Mouse (Mus musculus) right cerebral cortex, adult 18-20 months (tissue): ENCODE measurements around the gene Krtap15.

ENCODE experiments used
- DNase-seq: peaks from one replicate; pipeline ENCODE4 v3.0.0; 2022; ENCODE audit warnings: mixed read lengths

Gene Krtap15

DNA sequence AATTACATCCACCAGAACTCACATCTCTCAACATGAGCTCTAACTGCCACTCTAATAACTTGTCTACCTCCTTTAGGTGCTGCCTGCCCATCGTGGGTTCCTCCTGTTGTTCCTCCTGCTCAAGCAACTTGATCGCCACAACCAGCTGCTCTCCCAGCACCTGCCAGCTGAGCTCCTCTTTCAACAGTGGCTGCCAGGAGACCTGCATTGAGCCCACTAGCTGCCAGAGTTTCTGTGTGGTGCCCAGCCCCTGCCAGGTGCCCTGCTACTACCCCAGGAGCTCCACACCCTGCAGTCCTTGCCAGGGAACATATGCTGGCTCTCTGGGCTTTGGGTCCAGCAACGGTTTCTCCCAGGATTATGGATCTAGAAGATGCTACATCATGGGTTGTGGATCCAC is at the start of gene Krtap15:
Krtap15 (plus strand) TSS at position 150 of the 400 bp plus-strand sequence.
- no peak for DNase-seq

DNA sequence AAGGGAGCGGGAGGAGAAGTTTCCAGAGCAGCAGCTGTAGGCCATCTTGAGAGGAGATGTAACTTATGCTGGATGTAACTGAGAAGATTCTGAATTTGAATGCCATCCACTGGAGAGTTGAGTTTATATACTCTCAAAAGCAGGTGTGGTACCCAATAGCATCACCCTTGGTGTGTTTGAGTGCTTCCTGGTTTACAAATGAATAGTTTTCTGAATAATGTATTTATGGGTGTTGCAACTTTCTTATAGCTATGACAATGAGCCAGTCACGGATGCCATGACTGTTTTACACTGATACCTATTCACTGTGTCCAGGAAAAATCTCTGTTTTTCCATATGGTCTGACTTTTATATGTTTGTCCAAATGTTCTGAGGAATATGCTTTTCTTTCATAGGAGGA is 45.9 kb upstream of the Krtap15 start, which contains the start of gene 2310057N15Rik:
2310057N15Rik (minus strand) TSS at position 101 of the 400 bp plus-strand sequence.
- DNase-seq, result no peak

DNA sequence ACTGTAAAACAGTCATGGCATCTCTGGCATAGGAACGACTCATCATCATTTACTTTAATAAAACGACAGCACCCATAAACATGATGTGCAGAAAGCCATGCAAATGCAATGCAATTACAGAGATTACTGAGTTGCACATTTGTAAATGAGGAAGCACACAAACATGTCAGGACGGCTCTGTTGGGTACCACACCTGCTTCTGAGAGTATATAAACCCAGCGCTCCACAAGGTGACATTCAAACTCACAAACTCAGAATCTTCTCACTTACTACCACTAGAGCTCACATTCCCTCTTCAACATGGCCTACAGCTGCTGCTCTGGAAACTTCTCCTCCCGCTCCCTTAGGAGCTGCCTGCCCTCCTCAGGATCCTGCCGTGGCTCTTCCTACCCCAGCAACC is 42.4 kb upstream of the Krtap15 start, which contains the start of gene Gm5965:
Gm5965 (plus strand) TSS at position 301 of the 400 bp plus-strand sequence.
- DNase-seq, result no peak

DNA sequence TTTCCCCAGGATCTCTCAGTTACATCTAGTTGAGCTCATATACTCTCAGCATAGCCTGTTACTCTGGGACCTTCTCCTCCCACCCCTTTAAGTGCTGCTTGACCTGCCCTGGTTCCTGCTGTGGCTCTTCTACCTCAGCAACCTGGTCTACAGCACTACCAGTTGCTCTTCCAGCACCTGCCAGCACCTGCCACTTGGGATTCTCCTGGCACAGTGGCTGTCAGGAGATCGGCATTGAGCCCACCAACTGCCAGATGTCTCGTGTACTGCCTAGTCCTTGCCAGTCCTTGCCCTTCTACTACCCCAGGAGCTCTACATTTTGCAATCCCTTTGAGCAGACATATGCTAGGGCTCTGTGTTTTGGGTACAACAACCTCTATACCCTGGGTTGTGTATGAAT is 33.2 kb upstream of the Krtap15 start:
- no peak for DNase-seq

DNA sequence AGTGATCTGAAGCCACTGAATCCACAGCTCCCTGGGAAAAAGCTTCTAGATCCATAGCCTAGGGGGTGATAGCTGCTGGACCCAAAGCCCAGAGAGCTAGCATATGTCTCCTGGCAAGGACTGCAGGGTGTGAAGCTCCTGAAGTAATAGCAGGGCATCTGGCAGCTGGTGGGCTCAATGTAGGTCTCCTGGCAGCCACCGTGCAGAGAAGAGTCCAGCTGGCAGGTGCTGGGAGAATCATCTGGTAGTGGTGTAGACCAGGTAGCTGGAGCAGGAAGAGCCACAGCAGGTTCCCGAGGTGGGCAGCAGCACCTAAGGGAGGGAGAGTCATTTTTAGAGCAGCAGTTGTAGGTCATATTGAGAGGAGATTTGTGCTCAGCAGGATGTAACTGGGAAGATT is 8.2 kb upstream of the Krtap15 start, which contains the start of gene Gm20741:
Gm20741 (minus strand) TSS at position 394 of the 400 bp plus-strand sequence.
- no peak for DNase-seq

DNA sequence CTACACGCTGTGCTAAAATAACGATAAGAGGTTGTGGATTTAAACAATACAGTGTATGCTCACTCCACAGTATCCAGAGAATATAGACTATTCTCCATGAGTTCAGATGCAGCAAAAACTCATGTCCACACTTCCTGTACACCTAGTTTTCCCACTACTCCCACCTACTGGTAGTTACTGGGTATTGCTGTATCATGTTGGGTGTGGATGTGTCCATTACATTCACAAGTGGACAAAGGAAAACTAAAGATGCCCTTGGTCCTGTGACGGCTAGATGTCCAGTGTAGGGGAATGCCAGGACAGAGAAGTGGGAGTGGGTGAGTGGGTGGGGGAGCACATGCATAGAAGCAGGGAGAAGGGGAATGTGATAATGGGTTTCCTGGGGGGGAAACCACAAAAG is 3.7 kb downstream of the Krtap15 start:
- no peak for DNase-seq

DNA sequence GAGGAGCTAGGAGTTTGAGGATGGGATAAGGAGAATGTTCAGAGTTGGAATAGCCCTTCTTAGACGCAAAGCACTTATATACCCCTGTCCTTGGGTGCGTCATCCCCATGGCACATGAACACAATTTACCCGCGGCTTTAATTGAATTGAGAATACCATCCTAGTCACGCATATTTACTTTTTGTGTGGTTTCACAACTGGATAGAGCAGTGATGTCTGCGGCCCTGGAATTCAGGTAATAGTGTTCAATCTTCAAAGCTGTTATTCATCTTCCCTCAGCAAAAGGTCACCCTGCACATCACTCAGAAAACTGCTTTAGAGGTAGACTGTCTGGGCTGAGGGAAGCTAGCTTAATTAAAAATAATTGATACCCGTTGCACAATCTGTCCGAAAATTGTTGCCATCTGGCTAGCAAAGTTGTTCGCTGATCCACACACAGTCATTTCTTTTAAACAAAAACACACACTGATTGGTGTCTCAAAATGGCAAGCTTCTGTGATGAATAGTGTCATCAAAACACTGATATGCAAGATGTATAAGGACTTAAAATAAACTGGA is 6.2 kb downstream of the Krtap15 start, which contains the start of gene Krtap14:
Krtap14 (minus strand) TSS at position 51 of the 558 bp plus-strand sequence.
- DNase-seq, result no peak

DNA sequence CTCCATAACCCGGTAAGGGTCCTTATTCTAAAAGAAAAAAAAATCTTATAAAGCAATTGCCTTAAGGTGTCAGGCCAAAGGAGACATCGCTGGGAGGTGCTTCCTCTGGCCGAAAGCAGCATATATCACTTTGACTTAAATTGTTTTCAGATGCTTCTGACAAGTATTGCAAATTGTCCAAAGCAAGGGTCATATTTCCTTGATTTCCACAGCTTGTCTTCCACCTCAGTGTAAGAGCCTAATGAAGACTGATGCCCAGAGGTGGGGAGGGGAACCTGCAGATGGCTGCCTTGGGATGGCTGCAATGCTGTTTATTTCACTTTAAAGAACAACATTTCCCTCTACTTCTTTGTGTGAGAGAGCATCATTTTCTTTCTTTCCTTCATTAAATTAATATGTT is 7.0 kb downstream of the Krtap15 start:
- DNase-seq, result no peak

DNA sequence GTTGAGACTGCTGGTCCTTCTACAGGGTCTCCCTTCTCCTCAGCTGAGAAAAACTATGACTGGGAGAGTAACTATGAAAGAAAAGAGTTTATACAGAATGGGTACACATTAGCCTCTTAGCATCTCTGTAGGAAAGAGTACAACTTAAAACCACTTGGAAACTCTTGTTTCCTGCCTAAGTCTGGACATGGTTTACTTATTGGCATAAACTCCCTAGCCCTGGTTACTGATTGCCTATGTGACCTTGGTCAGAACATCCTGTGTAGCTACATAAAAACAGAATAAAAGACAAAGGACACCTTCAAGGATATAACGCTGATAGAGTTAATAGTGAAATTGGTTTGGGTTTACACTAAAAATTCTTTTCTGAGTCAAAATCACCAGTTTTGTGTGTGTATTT is 27.3 kb downstream of the Krtap15 start:
- DNase-seq, result no peak

DNA sequence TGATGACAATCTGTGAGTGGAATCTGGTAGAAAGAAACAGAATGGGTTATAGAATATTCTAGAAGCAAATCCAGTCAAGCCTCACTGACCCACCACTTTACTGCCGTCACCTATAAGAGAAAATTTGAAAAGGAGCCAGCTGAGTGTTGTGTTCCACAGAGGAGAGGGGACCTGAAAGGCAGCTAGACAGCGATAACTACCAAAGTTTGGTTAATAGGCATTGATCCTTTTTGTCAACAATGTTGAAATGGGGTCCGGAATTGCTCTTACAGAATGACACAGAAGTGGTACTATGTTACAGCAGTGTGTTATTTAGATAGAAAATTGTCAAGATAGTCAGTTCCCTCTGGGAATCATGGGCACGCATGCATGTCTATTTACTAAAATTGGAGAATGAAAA is 28.5 kb downstream of the Krtap15 start:
- DNase-seq, result no peak

DNA sequence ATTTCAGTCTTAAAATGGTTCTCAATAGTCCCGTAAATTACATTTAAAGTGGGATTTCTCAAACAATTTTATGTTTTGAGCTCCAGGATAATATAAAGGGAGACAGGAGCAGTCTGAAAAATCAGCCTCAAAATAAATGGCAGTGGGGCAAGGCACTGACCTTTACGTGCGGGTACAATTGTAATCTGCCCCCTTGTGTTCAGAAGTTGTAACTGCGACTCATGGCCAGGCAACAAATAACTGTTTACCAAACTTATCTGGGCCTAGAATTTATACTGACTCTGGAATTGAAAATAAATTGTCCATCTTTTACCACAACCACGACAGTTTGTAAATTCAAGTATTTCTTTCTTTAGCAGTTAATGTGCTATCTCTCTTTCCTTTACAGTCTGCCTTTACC is 31.4 kb downstream of the Krtap15 start:
- no peak for DNase-seq

DNA sequence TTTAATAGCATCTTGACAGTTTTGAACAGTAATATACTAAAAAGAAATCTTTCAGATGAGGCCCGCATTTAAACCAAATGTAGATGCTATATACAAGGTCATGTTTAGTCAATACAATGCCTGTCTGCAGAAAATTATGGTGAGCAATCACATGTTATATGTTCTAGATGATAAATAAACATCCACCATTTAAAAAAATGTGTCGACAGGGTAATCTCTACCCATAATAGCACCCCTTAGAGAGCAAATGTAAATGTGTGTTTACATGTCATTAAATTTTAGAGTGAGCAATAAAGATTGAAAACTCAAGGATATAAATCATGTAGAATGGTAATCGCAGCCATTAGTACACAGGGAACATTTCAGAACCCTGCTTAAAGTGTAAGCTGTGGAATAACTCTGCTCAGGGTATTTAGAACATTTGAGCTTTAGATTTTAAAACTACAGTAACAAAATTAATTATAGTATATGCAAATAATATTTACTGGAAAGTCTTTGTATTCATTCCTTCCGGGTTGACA is 44.9 kb downstream of the Krtap15 start:
- DNase-seq, result no peak

DNA sequence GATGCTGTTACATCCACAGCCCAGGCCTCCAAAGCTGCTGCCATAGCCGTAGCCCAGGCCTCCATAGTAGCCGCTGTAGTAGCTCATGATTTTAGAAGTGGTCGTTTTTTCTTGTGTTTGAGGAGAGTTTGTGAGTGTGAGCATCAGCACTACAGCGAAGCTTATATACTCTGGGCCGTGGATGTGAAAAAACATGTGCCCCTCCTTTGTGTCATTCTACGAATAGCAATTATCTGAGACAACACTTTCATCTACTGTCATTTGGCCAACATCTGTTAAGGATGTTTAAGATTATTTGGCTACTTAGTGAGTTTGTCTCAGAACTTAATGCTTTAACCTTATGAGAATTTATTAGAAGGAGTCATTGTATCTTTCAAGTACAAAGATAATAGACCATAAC is 49.3 kb downstream of the Krtap15 start, which contains the start of gene Krtap19-1:
Krtap19-1 (minus strand) TSS at position 101 of the 400 bp plus-strand sequence.
- no peak for DNase-seq

DNA sequence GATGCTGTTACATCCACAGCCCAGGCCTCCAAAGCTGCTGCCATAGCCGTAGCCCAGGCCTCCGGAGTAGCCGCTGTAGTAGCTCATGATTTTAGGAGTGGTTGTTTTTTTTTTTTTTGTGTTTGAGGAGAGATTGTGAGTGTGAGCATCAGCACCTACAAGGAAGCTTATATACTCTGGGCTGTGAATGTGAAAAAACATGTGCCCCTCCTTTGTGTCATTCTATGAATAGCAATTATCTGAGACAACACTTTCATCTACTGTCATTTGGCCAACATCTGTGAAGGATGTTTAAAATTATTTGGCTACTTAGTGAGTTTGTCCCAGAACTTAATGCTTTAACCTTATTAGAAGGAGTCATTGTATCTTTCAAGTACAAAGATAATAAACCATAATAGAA is 54.2 kb downstream of the Krtap15 start, which contains the start of gene Krtap19-2:
Krtap19-2 (minus strand) TSS at position 101 of the 400 bp plus-strand sequence.
- DNase-seq, result no peak

DNA sequence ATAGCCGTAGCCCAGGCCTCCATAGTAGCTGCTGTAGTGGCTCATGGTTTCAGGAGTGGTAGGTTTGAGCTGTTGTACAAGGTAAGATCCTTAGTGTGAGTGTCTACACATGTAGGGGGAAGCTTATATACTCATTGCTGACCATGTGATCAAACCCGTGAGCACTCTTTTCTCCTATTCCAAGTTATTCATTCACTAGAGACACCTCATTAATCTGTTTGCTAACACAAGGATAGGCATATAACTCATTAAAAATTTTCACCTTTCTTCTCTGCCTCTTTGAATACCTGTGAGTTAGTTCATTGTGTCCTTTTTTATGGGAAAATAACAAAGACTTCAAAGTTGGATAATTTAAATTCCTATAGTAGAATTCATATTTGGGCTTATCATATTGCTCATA is 57.9 kb downstream of the Krtap15 start, which contains the start of gene Krtap19-3:
Krtap19-3 (minus strand) TSS at position 101 of the 400 bp plus-strand sequence.
- DNase-seq, result no peak
